Mouse (Mus musculus) forebrain, embryonic 14.5 days (tissue): ENCODE measurements at regions not wholly inside any gene's neighbourhood (a gene's known extent, or its start where the extent isn't known, plus 50 kb on each side); places are given as distances from the start of the nearest gene placed in this dataset.

ENCODE experiments used
- ATAC-seq: fragments of 200-750 bp; cut with Nextera tagmentation; 2 replicates; pipeline ENCODE4 v1.8.0; 2017; ENCODE audit warnings: mild to moderate bottlenecking, moderate library complexity
- DNase-seq: peaks from one replicate; pipeline ENCODE4 v3.0.0-alpha.2; 2015; ENCODE audit warnings: low spot score
- H3K27ac ChIP-seq: fragments of 300-500 bp; sonication (generic); 2 replicates; pipeline ENCODE4 v1.5.1; 2014; ENCODE audit warnings: low read depth, mild to moderate bottlenecking, control low read depth, low read length, moderate library complexity
- H3K27me3 ChIP-seq: fragments of 300-500 bp; sonication (generic); replicated peaks from 2 replicates; pipeline ENCODE4 v1.6.1; 2014; ENCODE audit warnings: low read length, control low read depth, mixed read lengths; ENCODE audit not compliant: control insufficient read depth, insufficient read depth
- H3K36me3 ChIP-seq: fragments of 300-500 bp; sonication (generic); 2 replicates; pipeline ENCODE4 v1.6.1; 2014; ENCODE audit warnings: low read length, control low read depth; ENCODE audit not compliant: control insufficient read depth, insufficient read depth
- H3K4me1 ChIP-seq: fragments of 300-500 bp; sonication (generic); 2 replicates; pipeline ENCODE4 v1.6.1; 2014; ENCODE audit warnings: antibody characterized with exemption, low read length, control low read depth; ENCODE audit not compliant: control insufficient read depth, insufficient read depth
- H3K4me2 ChIP-seq: fragments of 300-500 bp; sonication (generic); 2 replicates; pipeline ENCODE4 v1.6.1; 2014; ENCODE audit warnings: mild to moderate bottlenecking, control low read depth, low read length
- H3K4me3 ChIP-seq: fragments of 300-500 bp; sonication (generic); 2 replicates; pipeline ENCODE4 v1.5.1; 2014; ENCODE audit warnings: low read depth, low read length, control low read depth
- H3K9ac ChIP-seq: fragments of 300-500 bp; sonication (generic); 2 replicates; pipeline ENCODE4 v1.6.1; 2014; ENCODE audit warnings: mild to moderate bottlenecking, low read length, control low read depth, moderate library complexity
- H3K9me3 ChIP-seq: fragments of 300-500 bp; sonication (generic); replicated peaks from 2 replicates; pipeline ENCODE4 v1.6.1; 2016; ENCODE audit warnings: low read length, control low read depth, mixed read lengths; ENCODE audit not compliant: control insufficient read depth
- WGBS: fragments of 180-500 bp; shearing (Covaris S2); extraction: QIAGEN DNeasy Blood & Tissue Kit; methylation state at CpG from one replicate; pipeline ENCODE4 v1.1.7; 2014; 5-methylcytosine and 5-hydroxymethylcytosine counted together

DNA sequence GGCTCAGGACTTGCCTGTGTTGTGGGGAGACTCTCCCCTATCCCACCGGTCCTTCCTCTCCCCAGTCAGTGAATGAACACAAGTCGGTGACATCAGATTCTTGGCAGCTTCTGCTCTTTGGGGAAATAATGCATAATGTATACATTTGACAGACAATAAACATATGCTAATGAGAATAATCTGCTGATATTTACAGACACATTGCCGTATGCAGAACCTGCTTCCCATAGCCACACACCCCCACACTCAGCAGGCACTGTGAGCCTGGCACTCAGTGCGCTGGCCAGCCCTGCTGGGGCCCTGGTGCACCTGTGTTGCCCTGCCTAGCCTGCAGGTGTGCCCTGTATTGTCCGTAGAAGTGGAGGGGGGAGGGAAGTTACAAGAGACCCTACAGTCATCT, 215.5 kb downstream of the Matn1 start:
- ATAC-seq (peak; percentile 80), DNase-seq (peak; percentile 77)
- 0 out of 2 replicates have a peak overlapping the region, but pooled peaks have one; percentile 18 for H3K27ac ChIP-seq
- H3K4me1 ChIP-seq = peaks cover 25% of the 10 kb centered on the region
- H3K4me2 ChIP-seq = no peak overlapping the region
- no peak overlapping the region for H3K9ac ChIP-seq
- WGBS = 14% methylated on average over 5 of the region's 5 CpGs
- H3K27me3 ChIP-seq = no peaks in the 10 kb centered on the region
- no peaks in the 10 kb centered on the region for H3K36me3 ChIP-seq
- no peaks in the 10 kb centered on the region for H3K9me3 ChIP-seq
- H3K4me3 ChIP-seq = no peak overlapping the region

- 20% methylated on average over 5 of the region's 5 CpGs for WGBS
- Histone ChIP-seq H3K36me3 (no peaks in the 10 kb centered on the region), H3K9ac (0 out of 2 replicates have a peak overlapping the region, but pooled peaks have one; percentile 37), H3K9me3 (no peaks in the 10 kb centered on the region), H3K27ac (peak overlapping the region; percentile 18; the same call in 1 of the 2 replicates), H3K4me3 (no peak overlapping the region), H3K4me2 (no peak overlapping the region), H3K27me3 (no peaks in the 10 kb centered on the region), H3K4me1 (peaks cover 25% of the 10 kb centered on the region)
- peak; percentile 68 for DNase-seq
- peak; percentile 73 for ATAC-seq
Observed at GRCm38 (mm10) chr4:131160135-131160534, 215.9 kb downstream of the Matn1 start.

DNA sequence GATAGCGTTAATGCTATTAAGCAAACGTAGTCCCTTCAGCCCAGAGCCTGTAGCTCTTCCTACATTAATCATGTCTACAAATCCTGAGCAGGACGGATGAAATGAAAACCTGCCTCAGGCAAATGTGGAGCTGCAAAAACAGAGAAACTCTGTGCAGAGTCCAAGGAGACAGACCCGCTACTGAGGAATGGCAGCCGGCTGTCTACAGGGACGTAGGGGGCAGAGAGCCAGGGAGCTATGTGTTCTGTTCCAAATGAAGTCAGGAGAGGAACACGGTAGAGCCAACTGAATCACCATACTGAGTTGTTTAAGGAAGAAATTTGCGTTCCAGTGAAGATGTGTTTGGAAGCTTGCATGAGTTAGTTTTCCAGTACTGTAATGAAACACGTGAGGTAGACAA, 217.3 kb downstream of the Matn1 start:
- DNase-seq (no peak), ATAC-seq (no peak)
- no peak overlapping the region for H3K4me2 ChIP-seq
- H3K4me3 ChIP-seq = no peak overlapping the region
- H3K27ac ChIP-seq = no peak overlapping the region
- H3K9me3 ChIP-seq = no peaks in the 10 kb centered on the region
- no peaks in the 10 kb centered on the region for H3K27me3 ChIP-seq
- no peak overlapping the region for H3K9ac ChIP-seq
- peaks cover 25% of the 10 kb centered on the region for H3K4me1 ChIP-seq
- WGBS = 70% methylated on average over 9 of the region's 9 CpGs
- no peaks in the 10 kb centered on the region for H3K36me3 ChIP-seq

DNA sequence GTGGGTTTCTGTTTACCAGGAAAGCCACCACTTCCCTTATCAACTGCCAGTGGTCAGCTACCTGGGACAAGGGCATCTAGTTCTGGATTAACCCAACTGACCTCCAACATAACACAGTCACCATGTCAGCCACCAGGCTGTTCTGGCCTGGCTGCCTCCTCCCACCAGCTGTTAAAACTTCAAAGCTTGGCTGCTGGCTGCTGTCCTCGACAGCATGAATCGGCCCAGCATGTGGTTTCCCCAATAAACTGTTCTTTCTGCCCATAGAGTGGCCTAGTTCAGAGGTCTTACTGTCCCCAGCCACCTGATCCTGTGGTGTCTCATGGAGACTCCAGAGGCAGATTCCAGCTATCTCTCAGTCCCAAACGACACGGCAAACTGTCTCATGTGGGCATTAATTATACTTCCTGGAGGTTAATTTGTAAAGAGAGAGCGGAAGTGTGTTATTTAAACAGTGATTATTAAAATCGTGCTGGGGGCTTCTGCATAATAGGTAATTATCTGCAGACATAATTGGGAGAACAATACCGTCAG, 219.7 kb downstream of the Matn1 start:
- Histone ChIP-seq H3K9me3 (no peaks in the 10 kb centered on the region), H3K4me1 (peaks cover 25% of the 10 kb centered on the region), H3K27ac (no peak overlapping the region), H3K9ac (no peak overlapping the region), H3K4me3 (no peak overlapping the region), H3K4me2 (no peak overlapping the region), H3K36me3 (no peaks in the 10 kb centered on the region), H3K27me3 (no peaks in the 10 kb centered on the region)
- ATAC-seq = no peak
- 7% methylated on average over 7 of the region's 7 CpGs for WGBS
- DNase-seq = peak; percentile 33

GRCm38 (mm10) chr4:131166574-131167270, 222.5 kb downstream of the Matn1 start:
- Histone ChIP-seq H3K4me1 (peaks cover 4% of the 10 kb centered on the region; the same call in 1 of the 2 replicates), H3K27ac (no peak overlapping the region), H3K9ac (no peak overlapping the region), H3K9me3 (no peaks in the 10 kb centered on the region), H3K4me2 (no peak overlapping the region), H3K36me3 (no peaks in the 10 kb centered on the region), H3K4me3 (no peak overlapping the region), H3K27me3 (no peaks in the 10 kb centered on the region)
- no peak for DNase-seq
- WGBS = 76% methylated on average over 9 of the region's 9 CpGs
- 0 out of 2 replicates have a peak, but pooled peaks have one; percentile 20 for ATAC-seq

GRCm38 (mm10) chr4:131167921-131168320, 223.7 kb downstream of the Matn1 start:
- ATAC-seq (no peak), DNase-seq (no peak)
- Histone ChIP-seq H3K4me3 (no peak overlapping the region), H3K9me3 (no peaks in the 10 kb centered on the region), H3K4me2 (no peak overlapping the region), H3K4me1 (peaks cover 4% of the 10 kb centered on the region; the same call in 1 of the 2 replicates), H3K9ac (no peak overlapping the region), H3K27me3 (no peaks in the 10 kb centered on the region), H3K27ac (no peak overlapping the region), H3K36me3 (no peaks in the 10 kb centered on the region)
- WGBS = 85% methylated on average over 2 of the region's 2 CpGs

GRCm38 (mm10) chr4:131173783-131174460, 229.7 kb downstream of the Matn1 start:
- no peak overlapping the region for H3K9ac ChIP-seq
- WGBS = 92% methylated on average over 28 of the region's 28 CpGs
- ATAC-seq = no peak
- no peaks in the 10 kb centered on the region for H3K9me3 ChIP-seq
- no peak overlapping the region for H3K4me2 ChIP-seq
- H3K27me3 ChIP-seq = no peaks in the 10 kb centered on the region
- no peaks in the 10 kb centered on the region for H3K36me3 ChIP-seq
- no peaks in the 10 kb centered on the region for H3K4me1 ChIP-seq
- DNase-seq = no peak
- H3K27ac ChIP-seq = no peak overlapping the region
- H3K4me3 ChIP-seq = no peak overlapping the region

DNA sequence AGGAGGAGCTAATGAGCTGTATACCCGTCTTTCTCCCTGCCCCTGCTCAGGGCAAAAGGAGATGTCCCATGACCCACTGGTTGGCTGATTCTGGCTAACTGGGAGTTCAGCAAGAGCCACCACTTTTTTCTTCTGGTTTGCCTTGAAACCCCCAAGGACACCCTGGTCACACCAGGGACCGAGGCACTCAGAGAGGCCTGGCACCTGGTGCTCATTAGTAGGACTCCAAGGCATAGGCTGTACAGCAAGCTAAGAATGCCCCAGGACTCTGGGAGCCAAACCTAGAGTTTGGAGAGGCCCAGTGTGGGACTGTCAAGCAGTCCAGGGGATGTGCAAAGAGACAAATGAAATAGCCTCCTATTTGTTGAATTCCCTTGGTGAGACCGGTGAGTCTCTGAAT, 232.5 kb downstream of the Matn1 start:
- Histone ChIP-seq H3K9ac (no peak overlapping the region), H3K27ac (no peak overlapping the region), H3K9me3 (no peaks in the 10 kb centered on the region), H3K4me3 (no peak overlapping the region), H3K36me3 (no peaks in the 10 kb centered on the region), H3K4me2 (no peak overlapping the region), H3K4me1 (0 out of 2 replicates have a peak, but pooled peaks cover 3% of the 10 kb centered on the region), H3K27me3 (no peaks in the 10 kb centered on the region)
- WGBS = 54% methylated on average over 3 of the region's 3 CpGs
- DNase-seq (no peak), ATAC-seq (no peak)

DNA sequence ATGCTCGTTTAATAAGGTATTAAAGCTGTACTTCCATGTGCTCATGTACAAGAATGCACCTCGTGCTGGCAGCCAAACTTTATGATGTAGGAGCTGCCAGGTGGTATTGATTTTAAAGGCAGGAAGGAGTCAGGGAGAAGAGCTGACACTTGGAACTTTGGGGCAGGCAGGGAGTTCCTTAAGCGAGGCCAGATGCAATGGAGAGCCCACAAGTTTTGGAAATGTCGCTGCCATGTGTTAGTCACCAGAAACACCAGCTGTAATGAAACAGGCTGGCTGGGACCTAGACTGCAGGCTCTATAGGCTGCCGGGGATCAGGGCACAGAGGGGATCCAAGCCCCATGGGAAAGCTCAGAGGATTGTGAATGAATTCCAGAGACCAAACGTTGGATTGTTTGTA, 233.7 kb downstream of the Matn1 start:
- 51% methylated on average over 6 of the region's 6 CpGs for WGBS
- H3K4me1 ChIP-seq = 0 out of 2 replicates have a peak, but pooled peaks cover 3% of the 10 kb centered on the region
- peak; percentile 44 for DNase-seq
- H3K27me3 ChIP-seq = no peaks in the 10 kb centered on the region
- H3K9ac ChIP-seq = no peak overlapping the region
- no peak for ATAC-seq
- H3K4me2 ChIP-seq = no peak overlapping the region
- no peak overlapping the region for H3K27ac ChIP-seq
- no peaks in the 10 kb centered on the region for H3K36me3 ChIP-seq
- H3K9me3 ChIP-seq = no peaks in the 10 kb centered on the region
- H3K4me3 ChIP-seq = no peak overlapping the region
